Mouse (Mus musculus): ENCODE data around the gene Gm28308.

GRCm38 (mm10) chr6:52211170-52211935 lies 1.8 kb downstream of the Gm28308 start:
- TF ChIP-seq ELF1 (IDR thresholded peaks at IDR 0.05; ENCODE audit: low read depth, low read length), result 0 out of 2 replicates have a peak, but pooled peaks have one; percentile 11
- TF ChIP-seq CTCF (conservative IDR thresholded peaks at IDR 0.05 in 1 of 2, IDR thresholded peaks at IDR 0.05 in 1 of 2; ENCODE audit: low read depth in 2 of 2, low read length in 2 of 2), result peak in 1 of 2 experiments; percentile 76; a peak in 3 of 4 replicates
- TF ChIP-seq RCOR1 (conservative IDR thresholded peaks at IDR 0.05; ENCODE audit: low read depth, low read length), result no peak
- TF ChIP-seq EP300 (IDR thresholded peaks at IDR 0.05; ENCODE audit: low read length), result no peak
- TF ChIP-seq ZMIZ1 (IDR thresholded peaks at IDR 0.05; ENCODE audit: low read depth, low read length), result no peak
